Mouse (Mus musculus): ENCODE data around the gene Zbtb41. TPM values are rescaled to one million over a fixed set of nuclear protein-coding genes. Genes with fewer than 3 reads are reported as not detected.
"Not testable (repeated sequence)": the region's sequence is repeated elsewhere in the genome, so short reads cannot be mapped to it uniquely, and the experiment has no call there.

The Zbtb41 gene
- polyA plus RNA-seq, 1 experiment: 7.1 TPM

GRCm38 (mm10) chr1:139413465-139413864 lies 8.6 kb upstream of the Zbtb41 start:
- H3K4me1 ChIP-seq (ENCODE audit: control insufficient read depth, insufficient read depth, low read length): no peaks in the 10 kb centered on the region
- no peak overlapping the region for H3K4me3 ChIP-seq (ENCODE audit: insufficient read depth, low read length)
- H3K27ac ChIP-seq (ENCODE audit: insufficient read depth, low read depth, low read length): no peak overlapping the region
- TF ChIP-seq POLR2A (IDR thresholded peaks at IDR 0.05; ENCODE audit: borderline replicate concordance, low read depth, low read length): no peak

DNA sequence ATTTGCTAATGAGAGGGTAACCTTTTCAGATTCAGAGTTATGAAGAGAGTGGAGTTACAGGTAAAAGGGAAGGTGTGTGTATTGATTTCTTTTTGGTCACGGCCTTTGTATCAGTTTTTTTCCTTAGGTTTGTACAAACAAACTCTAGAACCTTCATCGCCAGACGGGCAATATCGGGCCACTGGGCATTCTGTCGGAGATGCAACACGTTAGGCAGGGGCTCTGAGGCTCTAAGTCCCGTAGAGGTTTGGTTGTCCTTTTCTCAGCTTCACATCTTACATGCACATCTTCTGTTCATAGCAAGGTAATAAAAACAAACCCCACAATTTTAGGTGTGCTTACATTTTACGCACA lies 590 bp upstream of the Zbtb41 start:
- no peak overlapping the region for H3K27ac ChIP-seq (ENCODE audit: insufficient read depth, low read depth, low read length)
- TF ChIP-seq POLR2A (IDR thresholded peaks at IDR 0.05; ENCODE audit: borderline replicate concordance, low read depth, low read length) (no peak), CTCF (IDR thresholded peaks at IDR 0.05; ENCODE audit: low read depth, low read length) (no peak)
- peaks cover 11% of the 10 kb centered on the region for H3K4me1 ChIP-seq (ENCODE audit: control insufficient read depth, insufficient read depth, low read length)
- H3K4me3 ChIP-seq (ENCODE audit: insufficient read depth, low read length): peak overlapping the region; percentile 89

DNA sequence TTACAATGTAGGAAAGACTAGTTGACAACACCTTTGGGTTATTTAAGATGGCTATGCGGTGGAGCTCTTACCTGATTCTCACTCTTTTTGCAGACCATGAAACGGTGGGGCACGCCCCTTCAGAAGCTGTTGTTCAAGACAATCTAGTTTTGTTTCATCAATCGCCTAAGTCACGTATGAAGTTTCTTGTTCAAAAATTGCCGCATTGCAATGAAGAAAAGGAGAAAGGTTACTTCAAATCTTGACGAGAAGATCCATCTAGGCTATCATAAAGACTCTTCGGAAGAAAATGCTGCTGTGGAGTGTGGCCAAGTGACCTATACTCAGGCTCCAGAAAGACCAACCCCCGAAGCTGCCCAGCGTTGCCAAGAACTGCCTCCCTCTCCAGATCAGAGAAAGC lies 853 bp downstream of the Zbtb41 start:
- H3K4me3 ChIP-seq (ENCODE audit: insufficient read depth, low read length): peak overlapping the region; percentile 89
- peaks cover 11% of the 10 kb centered on the region for H3K4me1 ChIP-seq (ENCODE audit: control insufficient read depth, insufficient read depth, low read length)
- TF ChIP-seq POLR2A (IDR thresholded peaks at IDR 0.05; ENCODE audit: borderline replicate concordance, low read depth, low read length) (no peak), CTCF (IDR thresholded peaks at IDR 0.05; ENCODE audit: low read depth, low read length) (no peak)
- no peak overlapping the region for H3K27ac ChIP-seq (ENCODE audit: insufficient read depth, low read depth, low read length)

DNA sequence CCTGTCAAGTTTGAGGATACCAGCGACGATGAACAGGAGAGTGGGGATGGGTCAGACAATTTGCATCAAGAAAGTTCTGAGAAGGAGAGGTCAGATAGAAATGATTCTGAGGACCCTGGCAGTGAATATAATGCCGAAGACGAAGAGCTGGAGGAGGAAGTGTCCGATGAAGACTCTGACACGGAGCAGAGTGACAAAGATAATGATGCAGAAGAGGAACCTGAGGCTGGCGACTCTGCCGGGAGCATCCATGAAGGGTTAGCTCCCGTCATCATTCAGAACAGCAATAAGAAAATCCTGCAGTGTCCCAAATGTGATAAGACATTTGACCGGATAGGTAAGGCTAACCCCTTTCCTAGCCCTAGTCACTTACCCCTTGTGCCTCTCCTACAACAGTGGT lies 1.8 kb downstream of the Zbtb41 start:
- TF ChIP-seq CTCF (IDR thresholded peaks at IDR 0.05; ENCODE audit: low read depth, low read length) (no peak), POLR2A (IDR thresholded peaks at IDR 0.05; ENCODE audit: borderline replicate concordance, low read depth, low read length) (no peak)
- Histone ChIP-seq H3K4me3 (ENCODE audit: insufficient read depth, low read length) (no peak overlapping the region), H3K4me1 (ENCODE audit: control insufficient read depth, insufficient read depth, low read length) (peaks cover 11% of the 10 kb centered on the region), H3K27ac (ENCODE audit: insufficient read depth, low read depth, low read length) (no peak overlapping the region)

DNA sequence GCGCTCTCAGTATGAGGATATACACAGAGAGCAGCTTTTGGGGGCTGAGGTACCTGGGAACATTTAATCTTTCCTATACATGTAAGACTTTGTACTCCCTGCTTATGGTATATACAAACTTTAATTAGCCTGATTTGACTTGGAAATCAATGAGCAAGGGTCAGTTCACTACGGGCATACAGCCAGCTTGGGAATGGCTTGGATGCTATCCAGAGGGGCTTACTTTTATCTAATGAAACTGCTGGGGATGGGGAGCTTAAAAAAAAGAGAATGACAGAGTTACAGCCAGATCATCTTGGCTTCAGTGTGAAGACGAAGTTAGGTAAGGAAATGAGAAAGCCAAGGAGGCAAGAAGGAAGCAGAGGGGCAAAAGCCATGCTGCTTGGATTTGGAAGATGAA lies 2.9 kb downstream of the Zbtb41 start:
- H3K4me1 ChIP-seq (ENCODE audit: control insufficient read depth, insufficient read depth, low read length): peaks cover 11% of the 10 kb centered on the region
- TF ChIP-seq POLR2A (IDR thresholded peaks at IDR 0.05; ENCODE audit: borderline replicate concordance, low read depth, low read length) (no peak), CTCF (IDR thresholded peaks at IDR 0.05; ENCODE audit: low read depth, low read length) (no peak)
- H3K27ac ChIP-seq (ENCODE audit: insufficient read depth, low read depth, low read length): no peak overlapping the region
- H3K4me3 ChIP-seq (ENCODE audit: insufficient read depth, low read length): no peak overlapping the region

GRCm38 (mm10) chr1:139438373-139438772 lies 16.3 kb downstream of the Zbtb41 start:
- no peak overlapping the region for H3K4me3 ChIP-seq (ENCODE audit: insufficient read depth, low read length)
- no peaks in the 10 kb centered on the region for H3K4me1 ChIP-seq (ENCODE audit: control insufficient read depth, insufficient read depth, low read length)
- no peak overlapping the region for H3K27ac ChIP-seq (ENCODE audit: insufficient read depth, low read depth, low read length)
- TF ChIP-seq POLR2A (IDR thresholded peaks at IDR 0.05; ENCODE audit: borderline replicate concordance, low read depth, low read length): no peak
- no peak for TF ChIP-seq CTCF (IDR thresholded peaks at IDR 0.05; ENCODE audit: low read depth, low read length)

- not testable (repeated sequence) for H3K4me3 ChIP-seq (ENCODE audit: insufficient read depth, low read length); H3K27ac ChIP-seq (ENCODE audit: insufficient read depth, low read depth, low read length); H3K4me1 ChIP-seq (ENCODE audit: control insufficient read depth, insufficient read depth, low read length)
Measured at GRCm38 (mm10) chr1:139443103-139443502, 21.0 kb downstream of the Zbtb41 start.

GRCm38 (mm10) chr1:139454340-139455225 lies 32.5 kb downstream of the Zbtb41 start, which contains the start of gene Aspm:
Aspm (plus strand) TSS chr1:139454772.
- Histone ChIP-seq H3K4me1 (ENCODE audit: control insufficient read depth, insufficient read depth, low read length) (peaks cover 7% of the 10 kb centered on the region; the same call in 1 of the 2 replicates), H3K4me3 (ENCODE audit: insufficient read depth, low read length) (peak within 1 kb of the TSS; percentile 82), H3K27ac (ENCODE audit: insufficient read depth, low read depth, low read length) (peak within 1 kb of the TSS; percentile 28)
- no peak for TF ChIP-seq POLR2A (IDR thresholded peaks at IDR 0.05; ENCODE audit: borderline replicate concordance, low read depth, low read length)
- TF ChIP-seq CTCF (IDR thresholded peaks at IDR 0.05; ENCODE audit: low read depth, low read length): no peak

DNA sequence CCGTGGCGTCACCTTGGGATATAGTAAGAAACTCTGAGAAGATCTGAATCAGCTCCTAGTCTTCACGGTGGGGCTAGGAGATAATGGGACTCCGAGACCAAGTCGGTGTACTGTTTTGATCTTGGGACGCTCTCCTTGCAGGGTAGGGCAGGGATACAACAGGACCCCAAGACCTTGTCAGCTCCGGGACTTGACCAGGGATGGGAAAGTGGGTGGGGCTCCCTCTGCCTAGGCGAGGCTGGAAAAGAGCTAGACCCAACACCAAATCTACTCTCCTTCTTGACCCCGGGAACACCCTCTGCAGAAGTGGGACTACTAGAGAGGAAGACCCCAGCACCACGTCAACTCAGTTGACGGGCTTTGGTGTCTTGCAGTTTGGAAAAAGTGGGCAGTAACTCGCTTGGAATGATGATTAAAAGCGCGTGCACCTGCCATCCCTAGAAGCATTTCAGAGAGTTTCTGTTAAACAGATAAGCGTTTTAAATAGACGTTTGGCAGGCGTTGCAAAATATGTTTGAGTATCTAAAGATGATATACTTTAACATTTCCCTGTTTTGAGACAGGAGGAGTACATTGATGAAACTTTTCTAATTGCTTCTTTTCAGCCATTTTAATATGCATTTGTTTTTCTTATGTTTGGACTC lies 33.3 kb downstream of the Zbtb41 start:
- H3K27ac ChIP-seq (ENCODE audit: insufficient read depth, low read depth, low read length): peak overlapping the region; percentile 21
- TF ChIP-seq POLR2A (IDR thresholded peaks at IDR 0.05; ENCODE audit: borderline replicate concordance, low read depth, low read length) (no peak), CTCF (IDR thresholded peaks at IDR 0.05; ENCODE audit: low read depth, low read length) (no peak)
- peak overlapping the region; percentile 82 for H3K4me3 ChIP-seq (ENCODE audit: insufficient read depth, low read length)
- H3K4me1 ChIP-seq (ENCODE audit: control insufficient read depth, insufficient read depth, low read length): peaks cover 7% of the 10 kb centered on the region; the same call in 1 of the 2 replicates

- H3K4me3 ChIP-seq (ENCODE audit: insufficient read depth, low read length): no peak overlapping the region
- TF ChIP-seq CTCF (IDR thresholded peaks at IDR 0.05; ENCODE audit: low read depth, low read length) (no peak), POLR2A (IDR thresholded peaks at IDR 0.05; ENCODE audit: borderline replicate concordance, low read depth, low read length) (no peak)
Measured at GRCm38 (mm10) chr1:139460807-139461206, 38.7 kb downstream of the Zbtb41 start.

More at GRCm38 (mm10) chr1:139460807-139461206, 38.7 kb downstream of the Zbtb41 start:
- peaks cover 7% of the 10 kb centered on the region; the same call in 1 of the 2 replicates for H3K4me1 ChIP-seq (ENCODE audit: control insufficient read depth, insufficient read depth, low read length)
- H3K27ac ChIP-seq (ENCODE audit: insufficient read depth, low read depth, low read length): no peak overlapping the region

All from bone marrow macrophage, adult 2 months (primary cell).